Mouse (Mus musculus) urinary bladder, postnatal 10 days (tissue): ENCODE data around the gene 2210011C24Rik.

Experiments
- DNase-seq: peaks from one replicate; pipeline ENCODE4 v3.0.0; 2022; ENCODE audit warnings: low spot score

The 2210011C24Rik gene

GRCm38 (mm10) chr8:84011705-84012498, at the start of gene 2210011C24Rik:
TSS of gene 2210011C24Rik (minus strand) at chr8:84012171.
- DNase-seq, result no peak

GRCm38 (mm10) chr8:84060245-84060644, 48.3 kb upstream of the 2210011C24Rik start:
- no peak for DNase-seq

DNA sequence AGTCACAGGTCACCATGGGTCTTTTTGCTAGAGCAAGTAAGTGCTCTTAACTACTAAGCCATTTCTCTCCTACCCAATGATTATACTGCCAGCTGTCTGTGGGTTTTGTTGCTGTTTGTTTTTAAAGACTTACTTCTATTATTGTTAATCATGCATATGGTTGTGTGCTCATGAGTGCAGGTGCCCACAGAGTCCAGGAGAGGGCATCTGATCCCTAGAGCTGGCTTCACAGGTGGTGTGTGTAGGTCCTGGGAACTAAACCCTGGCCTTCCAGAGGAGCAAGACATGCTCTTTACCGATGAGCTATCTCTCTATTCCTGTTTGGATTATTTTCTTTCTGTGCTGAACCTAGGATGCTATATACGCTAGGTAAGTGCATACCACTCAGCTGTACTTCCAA, 47.3 kb upstream of the 2210011C24Rik start:
- DNase-seq, result no peak

- no peak for DNase-seq
Measured at GRCm38 (mm10) chr8:84057827-84058226, 45.9 kb upstream of the 2210011C24Rik start.

DNA sequence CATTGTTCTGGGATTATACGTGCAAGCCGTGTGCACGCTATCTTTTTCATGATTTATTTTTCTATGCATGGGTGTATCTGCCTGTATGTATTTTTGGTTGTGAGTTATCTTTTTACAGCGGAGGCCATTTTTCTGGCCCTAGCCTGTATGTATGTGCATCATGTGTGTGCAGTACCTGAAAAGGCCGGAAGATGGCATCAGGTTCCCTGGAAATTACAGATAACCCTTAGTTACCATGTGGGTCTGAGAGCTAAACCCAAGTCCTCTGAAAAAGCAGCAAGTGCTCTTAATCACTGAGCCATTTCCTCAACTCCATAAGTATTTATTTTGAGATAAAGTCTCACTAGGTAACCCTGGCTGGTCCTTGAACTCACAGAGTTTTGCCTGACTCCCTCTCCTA, 41.3 kb upstream of the 2210011C24Rik start:
- no peak for DNase-seq

GRCm38 (mm10) chr8:84052746-84053145, 40.8 kb upstream of the 2210011C24Rik start:
- DNase-seq, result no peak

- no peak for DNase-seq
Measured at GRCm38 (mm10) chr8:84048171-84048570, 36.2 kb upstream of the 2210011C24Rik start.

DNA sequence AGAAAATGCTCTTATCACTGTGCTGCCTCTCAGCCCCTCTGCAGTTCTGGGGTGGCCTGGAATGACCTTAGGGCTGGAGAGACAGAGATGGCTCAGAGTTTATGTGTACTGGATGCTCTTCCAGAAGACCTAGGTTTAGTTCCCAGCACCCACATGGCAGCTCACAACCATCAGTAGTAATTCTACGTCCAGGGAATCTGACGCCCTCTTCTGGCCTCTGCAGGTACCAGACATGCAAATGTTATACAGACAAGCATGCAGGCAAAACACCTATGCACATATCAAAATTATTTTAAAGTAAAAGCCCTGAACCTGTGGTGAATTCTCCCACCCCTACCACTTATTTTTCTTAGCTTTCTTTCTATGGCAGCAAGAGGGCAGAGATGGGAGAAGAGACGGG, 34.5 kb upstream of the 2210011C24Rik start:
- DNase-seq, result no peak

DNA sequence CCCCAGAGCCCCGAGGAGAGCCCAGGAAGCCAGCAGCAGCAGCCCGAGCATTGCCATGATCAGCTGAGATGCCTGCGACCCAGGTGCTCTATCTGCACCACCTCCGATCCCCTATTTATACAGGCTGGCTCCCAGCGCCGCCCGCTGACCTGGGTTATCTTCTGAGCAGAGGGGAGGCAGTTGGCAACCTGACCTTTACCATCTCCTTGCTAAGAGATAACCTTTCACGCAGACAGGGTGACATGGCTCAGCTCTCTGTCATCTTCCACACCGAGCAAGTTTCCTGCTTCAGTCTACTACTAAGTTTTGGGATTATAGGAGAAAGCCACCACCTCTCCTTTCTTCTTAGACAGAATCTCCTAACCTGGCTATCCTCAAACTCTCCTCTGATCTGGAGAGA, 32.9 kb upstream of the 2210011C24Rik start, which contains the start of gene Rln3:
Gene Rln3, minus strand, starts transcription at position 101 of the 400 bp plus-strand sequence.
- no peak for DNase-seq

- DNase-seq, result no peak
Measured at GRCm38 (mm10) chr8:84044103-84044502, 32.1 kb upstream of the 2210011C24Rik start.

DNA sequence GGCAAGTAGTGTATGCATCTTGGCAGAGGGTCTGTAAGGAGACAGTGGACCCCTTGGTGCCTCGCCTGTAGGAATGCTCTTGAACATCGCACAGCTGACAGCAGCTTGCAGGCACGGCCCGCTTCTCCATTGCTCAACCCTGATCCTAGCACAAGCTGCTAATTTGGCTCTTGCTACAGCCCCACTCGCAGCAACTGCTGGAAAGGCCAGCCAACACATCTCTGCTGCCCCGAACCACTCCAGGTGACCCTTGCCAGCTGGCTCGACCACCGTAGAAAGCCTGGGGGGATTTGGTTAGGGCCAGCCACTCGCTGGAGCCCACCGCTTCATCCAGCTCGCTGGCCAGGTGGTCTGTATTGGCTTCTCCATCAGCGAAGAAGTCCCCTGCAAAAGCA, 31.0 kb upstream of the 2210011C24Rik start:
- no peak for DNase-seq

DNA sequence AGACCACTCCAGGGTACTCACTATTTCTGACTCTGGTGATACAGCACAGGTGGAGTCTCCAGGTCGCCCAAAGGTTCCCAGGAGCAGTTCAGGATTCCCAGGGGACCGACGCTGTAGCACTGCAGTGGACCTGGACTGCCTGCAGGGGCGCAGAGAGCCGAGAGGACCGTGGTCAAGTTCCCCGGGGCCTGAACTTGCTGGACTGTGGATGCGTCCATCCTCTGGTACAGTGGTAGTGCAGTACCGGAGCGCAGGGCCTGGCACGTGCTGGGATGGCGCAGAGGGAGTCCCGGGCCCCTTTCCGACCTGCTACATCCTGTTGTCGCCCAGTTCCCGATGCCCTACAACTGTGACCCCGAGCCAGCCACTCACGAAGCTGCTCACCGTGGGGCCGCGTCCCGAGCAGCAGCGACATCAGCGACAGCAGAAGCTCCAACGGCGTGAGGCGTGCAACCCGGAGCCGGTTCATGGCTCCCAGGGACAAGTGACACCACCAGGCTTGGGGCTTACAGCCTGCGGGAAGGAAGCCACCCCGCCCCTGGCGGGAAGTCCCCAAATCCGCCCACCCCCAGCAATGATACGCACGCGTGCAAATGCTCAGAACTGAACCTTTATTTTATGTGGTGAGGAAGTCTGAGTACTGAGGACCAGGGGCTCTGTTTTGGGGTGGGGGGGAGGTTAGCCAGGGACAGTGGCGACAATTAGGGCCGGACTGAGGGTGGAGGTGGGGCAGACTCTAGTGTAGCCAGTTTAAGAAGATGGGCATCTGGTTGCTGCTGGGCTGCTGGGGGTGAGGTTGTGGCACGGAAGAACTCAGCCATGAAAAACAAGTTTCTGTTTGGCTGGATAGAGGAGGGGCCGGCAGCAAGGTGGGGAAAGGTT, 30.3 kb upstream of the 2210011C24Rik start, which contains the start of gene Il27ra:
Gene Il27ra, minus strand, starts transcription at position 524 of the 882 bp plus-strand sequence.
- no peak for DNase-seq

DNA sequence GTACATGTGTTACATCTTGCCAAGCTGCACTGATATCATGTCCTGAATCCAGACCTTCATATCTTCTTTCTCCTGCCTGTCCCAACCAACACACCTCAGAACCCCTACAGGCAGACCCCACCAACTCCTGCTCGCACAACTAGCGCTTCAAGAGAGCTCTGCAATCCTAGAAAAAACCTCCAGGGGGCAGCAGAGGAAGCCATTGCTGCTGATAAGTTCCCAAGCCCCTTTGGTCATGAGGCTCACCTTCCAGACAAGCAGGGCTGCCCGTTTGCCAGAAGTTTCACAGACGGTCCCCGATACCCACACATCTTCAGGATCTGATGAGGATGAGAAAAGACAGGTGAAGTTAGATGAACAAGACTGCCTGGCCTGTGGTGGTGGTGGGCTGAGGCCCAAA, 27.1 kb upstream of the 2210011C24Rik start:
- no peak for DNase-seq

DNA sequence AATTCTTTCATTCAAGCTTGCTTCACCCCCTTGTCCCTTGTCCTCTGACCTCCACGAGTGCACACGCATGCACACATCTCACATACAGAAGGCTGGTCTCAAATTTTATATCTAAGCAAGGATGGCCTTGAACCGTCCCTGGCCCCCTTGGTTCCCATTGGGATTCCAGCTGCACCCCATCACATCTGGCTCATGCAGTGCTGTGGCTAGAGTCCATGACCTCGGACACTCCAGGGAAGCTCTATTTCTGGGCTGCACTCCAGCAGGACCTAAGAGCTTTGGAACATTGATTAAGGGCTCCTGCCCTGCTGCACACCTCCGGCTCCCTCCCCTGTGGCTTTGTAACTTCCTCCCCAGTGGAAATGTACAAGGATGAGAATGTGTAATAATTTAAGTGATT, 26.0 kb upstream of the 2210011C24Rik start:
- no peak for DNase-seq

GRCm38 (mm10) chr8:84032777-84033176, 20.8 kb upstream of the 2210011C24Rik start:
- DNase-seq, result no peak

- DNase-seq, result no peak
Measured at GRCm38 (mm10) chr8:84029272-84029671, 17.3 kb upstream of the 2210011C24Rik start.

- DNase-seq, result no peak
Measured at GRCm38 (mm10) chr8:84027449-84027848, 15.5 kb upstream of the 2210011C24Rik start.

DNA sequence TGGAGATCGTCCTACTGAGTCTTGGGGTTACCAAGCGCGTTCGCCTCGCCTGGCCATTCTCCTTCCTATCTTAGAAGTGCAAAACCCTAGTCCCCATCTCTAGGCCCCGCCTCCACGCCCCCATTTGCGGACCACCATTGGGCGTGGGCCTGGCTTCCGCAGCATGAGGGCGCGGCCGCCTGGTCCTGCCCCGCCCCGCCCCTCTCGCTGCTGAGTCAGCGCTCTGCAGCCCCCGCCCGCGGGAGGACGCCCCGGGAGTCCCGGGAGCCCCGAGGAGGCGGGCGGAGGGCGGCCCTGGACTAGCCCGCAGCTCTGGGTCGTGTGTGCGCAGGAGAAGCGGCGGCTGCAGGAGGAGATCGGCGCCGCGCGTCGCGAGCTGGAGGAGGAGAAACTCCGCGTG, 13.9 kb upstream of the 2210011C24Rik start:
- DNase-seq, result no peak

- no peak for DNase-seq
Measured at GRCm38 (mm10) chr8:84024171-84024570, 12.2 kb upstream of the 2210011C24Rik start.

DNA sequence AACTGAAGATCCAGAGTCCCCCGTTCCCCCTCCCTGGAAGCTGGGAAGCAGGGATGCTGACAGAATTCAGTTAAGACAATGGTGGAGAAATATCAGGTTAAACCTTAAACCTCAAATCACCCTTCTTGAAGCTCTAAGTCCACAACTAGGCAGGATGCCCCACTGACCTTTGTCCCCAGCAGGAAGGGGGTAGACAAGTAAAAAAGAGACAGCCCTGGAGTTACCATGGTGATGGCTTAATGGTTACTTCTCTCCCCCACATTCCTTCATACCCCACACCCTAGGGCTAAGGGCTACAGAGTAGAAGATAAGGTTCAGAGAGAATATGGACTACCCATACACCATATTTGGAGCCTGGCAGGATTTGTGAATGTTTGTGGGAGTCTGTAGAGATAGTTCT, 11.7 kb upstream of the 2210011C24Rik start:
- DNase-seq, result no peak

DNA sequence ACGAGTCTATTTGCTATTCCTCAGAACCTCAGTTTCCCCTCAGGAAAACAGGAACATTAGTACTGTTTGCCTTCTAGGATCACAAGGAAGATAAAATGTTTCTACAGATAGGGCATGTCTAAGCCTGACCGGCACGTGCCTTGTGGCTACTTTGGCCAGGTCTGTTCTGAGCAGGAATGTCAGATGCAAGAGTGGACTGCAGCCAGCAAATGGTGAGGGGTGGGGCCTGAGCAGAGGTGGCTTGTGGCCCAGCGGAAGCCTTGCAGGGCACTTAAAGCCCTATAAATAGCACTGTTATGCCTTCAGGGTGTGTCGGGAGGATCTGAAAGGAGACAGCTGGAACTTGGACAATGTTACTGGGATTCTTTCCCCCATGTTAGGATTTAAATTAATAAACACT, 11.1 kb upstream of the 2210011C24Rik start:
- DNase-seq, result no peak

GRCm38 (mm10) chr8:84021569-84021968, 9.6 kb upstream of the 2210011C24Rik start:
- DNase-seq, result no peak

DNA sequence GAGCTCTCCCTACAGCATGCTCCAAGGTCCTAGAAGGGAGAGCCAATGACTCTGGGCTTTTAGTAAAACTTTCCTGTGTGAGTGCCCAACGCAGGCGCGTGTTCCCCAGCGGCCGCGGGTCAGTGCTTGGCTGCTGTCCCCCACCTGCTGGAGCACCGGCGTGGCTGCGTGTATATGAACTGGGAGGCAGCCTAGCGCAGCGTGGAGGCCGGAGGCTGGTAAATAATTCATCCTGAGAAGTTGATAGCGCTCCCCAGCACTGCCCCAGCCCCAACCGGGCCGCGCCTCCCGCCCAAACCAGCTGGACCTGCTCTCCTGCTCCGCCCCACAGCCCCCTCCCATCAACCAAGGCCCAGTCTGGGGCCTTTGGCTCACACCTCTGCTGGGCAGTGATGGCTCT, 9.1 kb upstream of the 2210011C24Rik start, which contains the start of gene Palm3:
Gene Palm3, plus strand, starts transcription at position 376 of the 400 bp plus-strand sequence.
- DNase-seq, result no peak
